Mouse (Mus musculus): ENCODE measurements around the gene Fank1. TPM values are rescaled to one million over a fixed set of nuclear protein-coding genes. Genes with fewer than 3 reads are reported as not detected.
A peak's percentile ranks its signal among the peaks of the same experiment; 100 is the strongest.

The Fank1 gene
- total RNA-seq, 2 experiments from 2014 or later, result 2.0 to 2.5 TPM

DNA sequence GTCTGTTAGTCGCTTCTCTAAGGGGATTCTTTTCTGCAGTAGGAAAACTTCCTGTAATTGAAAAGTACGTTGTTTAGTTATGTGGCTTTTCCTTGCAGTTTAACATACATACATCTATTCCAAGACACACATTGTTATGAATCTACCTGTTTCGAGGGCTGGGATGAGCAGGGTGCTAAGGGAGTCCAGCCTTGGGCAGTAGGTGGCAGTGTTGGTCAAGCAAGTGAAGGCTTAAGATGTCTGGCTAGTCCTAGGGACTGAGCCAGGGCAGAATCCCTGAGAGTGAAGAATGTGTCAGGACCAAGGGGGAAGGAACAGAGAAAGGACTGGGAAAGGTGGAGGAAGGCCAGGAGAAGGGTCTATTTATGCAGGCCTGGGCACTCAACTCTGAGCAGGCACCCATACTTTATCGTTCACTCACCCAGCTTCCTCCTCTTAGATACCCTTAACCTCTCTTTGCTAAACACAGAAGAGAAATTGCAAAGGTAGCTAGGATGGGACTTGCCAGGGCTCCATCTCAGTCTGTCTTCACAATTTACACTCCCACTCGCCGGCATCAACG, 29.0 kb downstream of the Fank1 start:
- H3K4me3 ChIP-seq, result no peak overlapping the region
- no peak overlapping the region for H3K27ac ChIP-seq
- TF ChIP-seq CTCF (conservative IDR thresholded peaks at IDR 0.05), result peak; percentile 88
- peak; percentile 55 to 69 for DNase-seq (ENCODE audit: low spot score in 2 of 2)

DNA sequence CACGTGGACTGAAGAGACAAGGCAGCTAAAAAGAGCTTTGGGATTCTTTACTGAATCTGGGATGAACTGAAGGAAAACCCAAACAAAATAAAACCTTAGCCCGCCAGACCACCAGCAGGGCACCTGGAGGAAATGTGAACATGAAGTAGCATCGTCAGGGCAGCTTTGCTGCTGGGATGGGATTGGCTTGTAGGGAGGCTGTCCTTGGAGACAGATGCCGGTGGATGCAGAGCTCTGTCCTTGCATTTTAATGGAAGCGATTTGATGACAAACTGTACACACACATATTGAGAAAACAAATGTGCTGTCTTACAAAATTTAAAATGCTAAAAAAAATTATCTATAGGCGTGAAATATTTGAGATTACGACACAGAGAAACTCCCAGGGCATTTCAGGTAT, 36.3 kb downstream of the Fank1 start:
- no peak for TF ChIP-seq CTCF (conservative IDR thresholded peaks at IDR 0.05)
- DNase-seq (ENCODE audit: low spot score in 2 of 2), result no peak
- Histone ChIP-seq H3K27ac (peak overlapping the region; percentile 65; the same call in 1 of the 2 replicates), H3K4me3 (no peak overlapping the region)

DNA sequence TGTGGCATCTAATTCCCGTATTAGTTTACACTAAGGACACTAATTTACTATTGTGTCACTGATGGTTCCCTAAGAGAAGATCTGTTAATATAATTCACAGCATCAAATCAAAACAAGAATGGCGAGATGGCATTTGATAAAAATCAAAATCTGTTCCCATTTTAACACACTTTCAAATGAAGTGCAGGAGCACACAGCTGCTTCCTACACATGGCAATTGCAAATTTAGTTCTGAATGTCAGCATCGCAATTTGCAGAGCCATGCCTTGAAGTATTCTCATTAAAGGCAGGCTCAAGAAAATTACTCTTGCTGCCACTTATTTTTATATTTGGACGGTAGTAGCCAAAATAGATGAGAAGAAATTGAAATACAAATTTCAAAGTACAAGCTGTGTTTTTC, 36.7 kb downstream of the Fank1 start:
- peak; percentile 48 to 65 for DNase-seq (ENCODE audit: low spot score in 2 of 2)
- Histone ChIP-seq H3K4me3 (no peak overlapping the region), H3K27ac (peak overlapping the region; percentile 65; the same call in 1 of the 2 replicates)
- no peak for TF ChIP-seq CTCF (conservative IDR thresholded peaks at IDR 0.05)

DNA sequence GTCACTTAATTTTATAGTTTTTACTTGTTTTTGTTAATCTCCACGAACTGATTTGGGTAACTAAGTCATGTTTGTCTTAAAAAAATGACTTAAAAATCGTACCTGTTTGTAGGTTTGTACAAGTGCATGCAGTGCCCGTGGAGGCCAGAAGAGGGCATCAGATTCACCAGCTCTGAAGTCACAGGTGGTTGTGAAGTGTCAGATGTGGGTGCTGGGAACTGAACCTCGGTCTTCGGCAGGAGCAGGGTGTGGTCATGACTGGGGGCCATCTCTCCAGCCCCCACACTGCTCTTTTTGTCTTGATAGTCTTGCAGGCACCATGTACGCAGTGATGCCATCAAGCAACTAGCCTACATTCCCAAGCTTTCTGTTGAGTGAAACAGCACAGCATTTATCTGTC, 47.1 kb downstream of the Fank1 start:
- no peak for DNase-seq (ENCODE audit: low spot score in 2 of 2)
- peak; percentile 44 for TF ChIP-seq CTCF (conservative IDR thresholded peaks at IDR 0.05)
- H3K27ac ChIP-seq, result no peak overlapping the region
- no peak overlapping the region for H3K4me3 ChIP-seq

DNA sequence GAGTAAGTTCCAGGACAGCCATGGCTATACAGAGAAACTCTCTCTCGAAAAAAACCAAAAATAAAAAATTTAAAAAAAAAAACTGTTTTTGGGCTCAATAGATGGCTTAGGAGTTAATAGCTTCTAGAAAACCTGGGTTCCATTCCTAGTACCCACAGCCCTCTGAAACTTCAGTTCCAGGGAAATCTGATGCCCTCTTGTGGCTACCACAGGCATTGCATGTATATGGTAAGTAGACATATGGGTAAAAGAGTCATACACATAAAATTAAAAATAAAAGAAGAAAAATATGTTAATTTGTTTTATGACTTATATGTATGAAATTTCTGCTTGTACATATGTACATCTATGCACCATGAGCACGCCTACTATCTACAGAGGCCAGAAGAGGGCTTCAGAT, 47.9 kb downstream of the Fank1 start:
- DNase-seq (ENCODE audit: low spot score in 2 of 2), result no peak
- peak; percentile 73 for TF ChIP-seq CTCF (conservative IDR thresholded peaks at IDR 0.05)
- Histone ChIP-seq H3K27ac (no peak overlapping the region), H3K4me3 (no peak overlapping the region)

DNA sequence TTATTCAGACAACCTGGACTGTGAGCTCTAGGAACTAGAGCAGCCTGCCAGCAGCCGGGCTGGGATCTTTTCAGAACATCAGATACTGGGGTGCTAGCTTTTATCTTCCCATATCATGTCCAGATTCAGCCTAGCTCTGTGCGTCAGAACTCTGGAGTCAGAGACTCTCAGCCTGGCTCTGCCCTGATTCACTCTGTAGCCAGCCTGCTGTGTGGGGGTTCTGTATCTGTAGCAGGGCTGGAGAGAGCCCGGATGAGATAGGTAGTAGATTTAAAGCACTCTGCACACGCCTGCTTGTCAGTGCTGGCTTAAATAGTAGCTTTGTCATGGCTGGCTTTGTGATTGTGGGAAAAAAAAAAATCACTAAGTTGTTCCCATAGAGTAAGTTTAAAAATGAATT, 51.9 kb downstream of the Fank1 start:
- no peak for TF ChIP-seq CTCF (conservative IDR thresholded peaks at IDR 0.05)
- Histone ChIP-seq H3K27ac (no peak overlapping the region), H3K4me3 (no peak overlapping the region)
- no peak for DNase-seq (ENCODE audit: low spot score in 2 of 2)

DNA sequence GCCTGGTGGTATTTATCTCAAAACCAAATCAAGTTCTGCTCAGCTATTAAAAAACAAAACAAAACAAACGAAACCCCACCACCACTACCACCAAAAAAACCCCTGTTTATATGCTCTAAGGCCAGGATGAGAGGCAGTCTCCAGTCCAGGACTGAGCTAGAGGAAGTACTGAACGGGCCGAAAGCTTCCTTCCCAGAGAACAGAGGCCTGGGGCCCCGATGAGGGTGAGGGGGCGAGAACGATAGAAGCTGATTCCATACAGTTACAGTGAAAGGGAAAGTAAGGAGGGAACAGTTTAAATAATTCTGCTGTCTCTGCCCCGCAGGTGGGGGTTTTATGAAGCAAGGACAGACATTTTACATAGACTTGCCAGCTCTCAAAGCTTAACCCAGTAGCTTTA, 52.9 kb downstream of the Fank1 start:
- no peak for TF ChIP-seq CTCF (conservative IDR thresholded peaks at IDR 0.05)
- no peak for DNase-seq (ENCODE audit: low spot score in 2 of 2)
- no peak overlapping the region for H3K27ac ChIP-seq
- no peak overlapping the region for H3K4me3 ChIP-seq

DNA sequence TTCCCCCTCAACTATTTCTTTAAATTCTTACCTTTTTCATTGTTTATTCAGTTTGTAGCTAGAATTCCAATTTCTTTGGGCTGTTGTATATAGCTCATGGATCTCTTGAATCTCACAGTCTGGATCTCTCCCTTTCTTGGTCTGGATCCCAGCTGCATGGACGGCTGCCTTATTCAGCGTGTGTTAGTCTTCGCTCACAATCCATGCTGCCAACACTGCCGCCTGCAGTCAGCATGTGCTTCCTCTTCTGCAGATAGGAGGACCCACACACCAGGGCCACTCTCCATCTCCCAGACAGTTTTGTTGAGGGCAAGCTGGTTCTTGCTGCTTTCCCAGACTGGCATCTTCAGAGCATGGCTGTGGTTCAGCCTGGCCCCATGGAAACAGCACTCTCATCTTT, 62.9 kb downstream of the Fank1 start:
- Histone ChIP-seq H3K27ac (no peak overlapping the region), H3K4me3 (no peak overlapping the region)
- peak; percentile 73 for TF ChIP-seq CTCF (conservative IDR thresholded peaks at IDR 0.05)
- peak; percentile 47 to 57 for DNase-seq (ENCODE audit: low spot score in 2 of 2)

DNA sequence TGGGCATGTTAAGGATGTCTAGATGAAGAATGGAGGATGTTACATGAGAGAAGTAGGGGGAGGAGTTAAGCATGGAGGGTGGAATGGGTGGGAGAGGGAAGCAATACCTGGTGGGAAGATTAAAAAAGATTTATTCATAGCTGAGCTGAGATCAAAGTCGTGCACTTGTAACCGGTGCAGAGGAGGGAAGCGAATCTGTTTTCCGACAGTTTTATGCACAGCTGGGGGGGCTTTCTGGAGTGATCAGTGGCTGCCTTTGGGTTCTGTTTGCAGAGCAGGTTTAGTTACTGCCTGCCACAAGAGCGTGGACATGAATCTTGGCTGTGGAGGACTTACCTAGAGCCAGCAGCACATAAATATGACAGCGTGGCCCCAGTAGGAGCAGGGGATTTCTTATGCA, 65.4 kb downstream of the Fank1 start:
- Histone ChIP-seq H3K27ac (no peak overlapping the region), H3K4me3 (no peak overlapping the region)
- no peak for TF ChIP-seq CTCF (conservative IDR thresholded peaks at IDR 0.05)
- no peak for DNase-seq (ENCODE audit: low spot score in 2 of 2)

DNA sequence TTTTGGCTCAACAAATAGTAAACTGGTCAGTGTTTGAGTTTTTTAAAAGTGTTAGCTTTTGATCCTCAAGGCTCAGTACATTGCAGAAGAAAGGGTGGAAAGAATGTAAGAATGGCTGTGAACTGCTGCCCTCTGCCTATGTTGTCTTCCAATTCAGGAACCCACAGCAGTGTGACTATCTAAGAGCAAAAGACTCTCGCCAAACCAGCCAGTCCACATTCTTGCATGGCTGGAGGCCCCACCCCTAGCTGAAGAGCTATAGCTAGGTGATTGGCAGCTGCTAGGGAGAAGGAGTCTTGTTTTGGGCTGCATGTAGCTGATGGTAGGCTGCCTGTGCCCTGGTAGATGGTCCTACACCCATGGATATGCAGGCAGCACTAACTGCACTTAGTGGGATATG, 70.5 kb downstream of the Fank1 start:
- no peak for TF ChIP-seq CTCF (conservative IDR thresholded peaks at IDR 0.05)
- Histone ChIP-seq H3K27ac (no peak overlapping the region), H3K4me3 (no peak overlapping the region)
- DNase-seq (ENCODE audit: low spot score in 2 of 2), result no peak

DNA sequence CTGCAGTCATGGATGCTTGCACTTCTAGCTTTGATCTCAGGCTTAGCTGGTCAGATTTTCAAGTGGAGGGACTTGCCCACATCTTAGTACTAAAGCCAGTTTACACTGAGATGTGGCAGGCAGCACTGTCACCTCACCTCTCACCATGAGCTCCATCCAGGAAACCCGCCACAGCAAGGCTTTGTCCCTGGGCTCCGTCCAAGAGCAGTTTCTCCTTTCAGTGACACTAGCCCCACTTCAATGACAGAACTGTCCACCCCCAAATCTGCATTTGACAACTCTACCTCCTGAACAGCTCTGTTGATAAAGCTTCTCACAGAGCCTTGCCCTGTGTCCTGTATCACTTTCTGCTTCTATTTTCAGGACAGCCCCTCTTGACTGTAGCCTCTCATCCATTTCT, 71.5 kb downstream of the Fank1 start:
- DNase-seq (ENCODE audit: low spot score in 2 of 2), result no peak
- no peak for TF ChIP-seq CTCF (conservative IDR thresholded peaks at IDR 0.05)
- Histone ChIP-seq H3K27ac (no peak overlapping the region), H3K4me3 (no peak overlapping the region)

DNA sequence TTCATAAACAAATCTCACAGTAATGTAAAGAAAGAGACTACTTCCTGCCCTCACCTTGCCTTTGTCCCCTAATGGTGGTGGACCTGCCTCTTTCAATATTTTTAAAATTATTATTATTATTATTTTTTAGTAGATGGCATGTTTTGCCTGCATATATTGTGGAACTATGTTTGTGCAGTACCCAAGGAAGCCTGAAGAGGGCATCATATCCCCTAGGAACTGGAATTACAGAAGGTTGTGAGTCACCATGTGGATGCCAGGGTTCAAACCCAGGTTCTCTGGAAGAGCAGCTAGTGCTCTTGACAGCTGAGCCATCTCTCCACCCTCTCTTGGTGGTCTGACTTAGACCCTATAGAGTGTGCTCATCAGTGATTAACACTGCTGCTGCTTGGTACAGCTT, 74.1 kb downstream of the Fank1 start:
- TF ChIP-seq CTCF (conservative IDR thresholded peaks at IDR 0.05), result peak; percentile 60
- DNase-seq (ENCODE audit: low spot score in 2 of 2), result no peak
- no peak overlapping the region for H3K4me3 ChIP-seq
- H3K27ac ChIP-seq, result no peak overlapping the region

DNA sequence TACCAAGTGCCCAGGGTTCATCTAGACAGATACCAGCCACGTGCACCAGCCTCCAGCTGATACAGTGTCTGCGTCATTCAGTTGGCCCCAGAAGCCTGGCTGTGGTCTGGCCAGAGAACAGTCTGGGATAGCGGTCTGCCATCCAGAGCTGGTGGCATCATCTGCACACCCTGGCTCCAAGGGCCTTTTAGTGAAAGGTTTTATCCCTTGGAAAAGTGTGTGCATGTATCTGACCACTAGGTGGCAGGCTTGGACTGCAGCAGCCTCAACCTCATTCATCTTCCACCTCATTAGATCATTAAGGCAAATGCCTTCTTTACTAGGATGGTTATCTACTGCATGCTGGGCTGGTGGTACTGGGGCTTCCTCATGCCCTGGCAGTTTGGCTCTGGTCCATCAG, 79.6 kb downstream of the Fank1 start:
- H3K4me3 ChIP-seq, result no peak overlapping the region
- peak; percentile 99 for TF ChIP-seq CTCF (conservative IDR thresholded peaks at IDR 0.05)
- DNase-seq (ENCODE audit: low spot score in 2 of 2), result peak; percentile 70 to 88
- H3K27ac ChIP-seq, result no peak overlapping the region

DNA sequence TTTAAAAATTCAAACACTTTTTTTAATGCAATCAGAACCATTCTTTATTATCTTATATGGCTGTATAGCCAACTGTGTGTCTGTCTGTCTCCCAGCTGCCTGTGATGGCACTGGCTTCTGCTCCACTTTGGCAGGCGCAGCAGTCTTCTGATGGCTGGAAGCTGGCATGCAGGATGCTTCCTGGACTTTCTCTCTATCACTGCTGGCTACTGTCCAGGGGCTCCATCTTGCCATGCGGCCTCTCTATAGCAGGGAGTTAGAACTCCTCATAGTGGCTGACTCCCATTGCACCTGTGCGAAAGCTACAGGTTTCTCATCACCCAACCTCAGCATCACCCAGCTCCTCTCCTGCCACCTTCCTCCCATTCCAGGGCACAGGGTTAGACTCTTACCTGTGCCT, 81.8 kb downstream of the Fank1 start:
- H3K27ac ChIP-seq, result no peak overlapping the region
- no peak for DNase-seq (ENCODE audit: low spot score in 2 of 2)
- H3K4me3 ChIP-seq, result no peak overlapping the region
- TF ChIP-seq CTCF (conservative IDR thresholded peaks at IDR 0.05), result no peak

DNA sequence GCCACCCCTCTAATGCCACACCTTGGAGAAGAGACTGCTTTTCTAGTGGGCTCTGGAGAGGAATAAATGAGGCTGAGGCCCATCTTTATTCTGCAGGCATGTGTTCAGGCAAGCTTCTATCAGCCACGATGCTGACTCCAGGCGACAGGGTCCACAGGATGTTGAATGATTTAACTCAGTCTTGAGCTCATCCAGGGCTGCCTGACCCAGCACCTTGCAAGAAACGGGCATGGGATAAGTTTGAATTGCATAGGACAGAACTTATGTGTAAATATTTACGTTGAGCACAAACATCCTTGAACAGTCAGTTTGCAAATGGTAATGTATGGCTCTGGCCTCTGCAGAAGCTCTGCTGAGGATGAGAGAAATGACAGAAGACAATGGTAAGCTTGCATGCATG, 82.9 kb downstream of the Fank1 start:
- no peak for DNase-seq (ENCODE audit: low spot score in 2 of 2)
- no peak for TF ChIP-seq CTCF (conservative IDR thresholded peaks at IDR 0.05)
- Histone ChIP-seq H3K4me3 (no peak overlapping the region), H3K27ac (no peak overlapping the region)

Data from layer of hippocampus, adult 2 months (tissue).